Mouse (Mus musculus) lung, postnatal 0 days (tissue): Measurements from ENCODE around the gene 1810062G17Rik. TPM values are rescaled to one million over a fixed set of nuclear protein-coding genes. Genes with fewer than 3 reads are reported as not detected.

Experiments used
- ATAC-seq: fragments of 200-750 bp; cut with Nextera tagmentation; 2 replicates; pipeline ENCODE4 v1.8.0; 2017; ENCODE audit warnings: moderate library complexity
- DNase-seq: peaks from one replicate; pipeline ENCODE4 v3.0.0-alpha.2; 2016; ENCODE audit warnings: low spot score
- H3K27ac ChIP-seq: fragments of 300-500 bp; sonication (generic); 2 replicates; pipeline ENCODE4 v1.5.1; 2014; ENCODE audit warnings: antibody characterized with exemption, mild to moderate bottlenecking, low read length, mixed read lengths
- H3K27me3 ChIP-seq: fragments of 300-500 bp; sonication (generic); replicated peaks from 2 replicates; pipeline ENCODE4 v1.6.1; 2014; ENCODE audit warnings: low read length, mixed read lengths; ENCODE audit not compliant: insufficient read depth
- H3K36me3 ChIP-seq: fragments of 300-500 bp; sonication (generic); 2 replicates; pipeline ENCODE4 v1.6.1; 2014; ENCODE audit warnings: low read length, mixed read lengths; ENCODE audit not compliant: insufficient read depth
- H3K4me1 ChIP-seq: fragments of 300-500 bp; sonication (generic); 2 replicates; pipeline ENCODE4 v1.6.1; 2014; ENCODE audit warnings: antibody characterized with exemption, low read depth, low read length, mixed read lengths; ENCODE audit not compliant: insufficient read depth
- H3K4me2 ChIP-seq: fragments of 300-500 bp; sonication (generic); replicated peaks from 2 replicates; pipeline ENCODE4 v1.6.1; 2014; ENCODE audit warnings: low read depth, mild to moderate bottlenecking, low read length, moderate library complexity, mixed read lengths
- H3K4me3 ChIP-seq: fragments of 300-500 bp; sonication (generic); 2 replicates; pipeline ENCODE4 v1.5.1; 2014; ENCODE audit warnings: low read depth, low read length
- H3K9ac ChIP-seq: fragments of 300-500 bp; sonication (generic); replicated peaks from 2 replicates; pipeline ENCODE4 v1.6.1; 2014; ENCODE audit warnings: low read depth, mild to moderate bottlenecking
- H3K9me3 ChIP-seq: fragments of 300-500 bp; sonication (generic); 2 replicates; pipeline ENCODE4 v1.6.1; 2016; ENCODE audit warnings: low read length, mixed read lengths
- CTCF ChIP-seq: IDR thresholded peaks from 2 replicates; pipeline ENCODE4 v1.5.1; 2016; ENCODE audit warnings: antibody characterized with exemption, mild to moderate bottlenecking
- EP300 ChIP-seq: IDR thresholded peaks from 2 replicates; pipeline ENCODE4 v1.6.1; 2016; ENCODE audit warnings: antibody characterized with exemption, mild to moderate bottlenecking, control low read depth
- WGBS: fragments of 180-500 bp; shearing (Covaris S2); extraction: QIAGEN DNeasy Blood & Tissue Kit; methylation state at CpG from one replicate; pipeline ENCODE4 v1.1.7; 2014; 5-methylcytosine and 5-hydroxymethylcytosine counted together
- polyA plus RNA-seq: library from polyadenylated mRNA; unstranded; fragments of >200 nt; fragmentation: Nextera tagmentation; extraction: Ambion mirVana; gene quantifications from 2 replicates; pipeline ENCODE4 v1.2.1, GENCODE M21; 2015

The 1810062G17Rik gene
- polyA plus RNA-seq, 1 experiment from 2014 or later: 8.0 TPM

DNA sequence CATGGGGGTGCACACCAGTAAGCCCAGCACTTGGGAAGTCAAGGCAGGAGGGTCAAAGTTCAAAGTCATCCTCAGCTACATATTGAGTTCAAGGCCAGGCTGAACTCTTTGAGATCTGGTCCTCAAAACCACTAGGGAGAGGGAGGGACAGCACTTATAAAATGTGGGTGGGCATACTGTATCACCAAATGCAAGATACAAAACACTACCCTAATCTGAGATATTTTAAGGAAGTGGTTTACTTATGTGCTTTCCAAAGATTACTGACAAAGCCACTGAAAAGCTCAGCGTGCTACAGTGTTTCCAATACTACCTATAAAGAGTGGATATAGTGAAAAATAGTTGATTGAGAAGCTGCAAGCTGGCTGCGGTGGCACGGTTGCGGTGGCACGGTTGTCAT, 2.5 kb upstream of the 1810062G17Rik start:
- TF ChIP-seq CTCF: no peak
- TF ChIP-seq EP300: no peak
- Histone ChIP-seq H3K36me3 (no peaks in the 10 kb centered on the region), H3K27me3 (no peaks in the 10 kb centered on the region), H3K4me2 (no peak overlapping the region), H3K9me3 (no peaks in the 10 kb centered on the region), H3K27ac (no peak overlapping the region), H3K4me1 (peaks cover 10% of the 10 kb centered on the region), H3K9ac (no peak overlapping the region), H3K4me3 (no peak overlapping the region)
- DNase-seq: no peak
- 91% methylated on average over 5 of the region's 5 CpGs for WGBS
- ATAC-seq: no peak

GRCm38 (mm10) chr3:36474421-36474820, 1.3 kb upstream of the 1810062G17Rik start:
- Histone ChIP-seq H3K4me2 (peak overlapping the region; percentile 91), H3K9me3 (no peaks in the 10 kb centered on the region), H3K36me3 (no peaks in the 10 kb centered on the region), H3K27ac (peak overlapping the region; percentile 94; the same call in 1 of the 2 replicates), H3K4me3 (peak overlapping the region; percentile 82), H3K9ac (no peak overlapping the region), H3K4me1 (peaks cover 10% of the 10 kb centered on the region), H3K27me3 (no peaks in the 10 kb centered on the region)
- ATAC-seq (no peak), DNase-seq (no peak)
- TF ChIP-seq CTCF (no peak), EP300 (no peak)
- WGBS: 69% methylated on average over 5 of the region's 5 CpGs

DNA sequence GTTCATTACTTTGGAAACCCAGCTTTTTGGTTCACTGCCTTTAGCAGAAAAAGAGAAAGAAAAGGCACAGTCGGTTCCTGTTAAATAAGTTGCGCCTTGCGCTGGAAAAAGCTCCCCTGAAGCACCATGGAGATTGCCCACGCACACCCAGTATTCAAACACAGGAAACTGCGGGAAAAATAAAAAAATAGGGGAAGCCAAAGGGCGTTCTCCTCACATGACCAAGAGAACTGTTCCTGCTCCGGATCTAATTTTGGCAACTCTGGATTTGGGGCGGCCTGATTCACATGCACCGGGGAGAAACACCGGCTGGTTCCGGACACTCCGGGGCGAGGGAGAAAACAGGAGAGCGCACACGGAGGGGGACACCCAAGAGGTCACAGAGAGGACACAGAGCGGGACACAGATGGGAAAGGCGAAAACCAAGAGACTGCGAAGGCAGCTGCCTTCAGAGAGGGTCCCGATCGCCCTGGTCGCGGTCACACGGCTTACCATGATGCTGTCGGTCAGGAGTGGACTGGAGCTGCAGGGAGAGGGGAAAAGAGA, 726 bp upstream of the 1810062G17Rik start:
- Histone ChIP-seq H3K36me3 (no peaks in the 10 kb centered on the region), H3K27me3 (no peaks in the 10 kb centered on the region), H3K27ac (peak overlapping the region; percentile 94), H3K4me3 (peak overlapping the region; percentile 82), H3K9ac (peak overlapping the region; percentile 84), H3K4me2 (peak overlapping the region; percentile 91), H3K9me3 (no peaks in the 10 kb centered on the region), H3K4me1 (peaks cover 10% of the 10 kb centered on the region)
- ATAC-seq (peak; percentile 4), DNase-seq (peak; percentile 76)
- TF ChIP-seq EP300 (no peak), CTCF (no peak)
- WGBS: 1% methylated on average over 23 of the region's 24 CpGs

DNA sequence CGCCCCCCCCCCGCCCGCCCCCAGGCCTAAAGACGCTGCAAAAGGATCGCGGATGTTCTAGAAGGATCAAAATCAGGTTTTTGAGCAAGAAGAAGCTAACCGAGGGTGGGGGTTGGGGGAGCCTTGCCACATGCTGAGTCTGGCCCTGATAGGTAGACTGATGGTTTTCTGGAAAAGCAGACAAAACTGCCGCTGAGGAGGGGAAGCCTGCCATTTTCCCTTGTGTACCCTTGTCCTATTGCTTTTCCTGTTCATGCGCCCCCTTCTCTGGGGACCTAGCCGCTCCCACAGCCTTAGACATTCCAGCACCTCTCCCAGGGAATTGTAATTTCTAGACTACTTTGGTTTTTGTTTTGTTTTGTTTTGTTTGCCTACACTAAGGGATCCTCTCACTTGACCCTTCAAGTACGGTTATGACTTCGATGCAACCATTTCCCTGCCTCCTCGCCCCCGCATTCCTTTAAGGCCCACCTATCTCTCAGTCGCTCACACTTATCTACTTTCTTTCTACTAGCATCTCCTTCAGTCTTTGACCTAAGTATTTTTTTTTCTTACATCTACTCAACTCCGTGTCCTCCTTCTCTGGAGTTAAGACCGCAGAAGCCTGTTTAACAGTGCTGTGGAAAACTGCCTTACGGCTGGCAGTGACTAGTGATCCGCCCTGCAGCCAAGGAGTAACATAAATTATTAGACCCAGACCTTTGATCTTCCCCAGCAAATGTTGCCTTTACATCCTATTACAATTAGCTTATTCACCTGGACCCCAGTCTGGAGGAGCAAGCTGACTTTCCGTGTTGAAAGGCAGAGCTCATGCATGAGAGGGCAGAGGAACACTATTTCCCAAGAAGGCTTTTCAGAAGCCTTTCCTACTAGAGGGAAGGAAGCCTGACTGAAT, 771 bp downstream of the 1810062G17Rik start:
- DNase-seq (peak; percentile 36), ATAC-seq (no peak)
- no peaks in the 10 kb centered on the region for H3K27me3 ChIP-seq
- H3K27ac ChIP-seq: peak overlapping the region; percentile 90
- H3K36me3 ChIP-seq: no peaks in the 10 kb centered on the region
- H3K9ac ChIP-seq: peak overlapping the region; percentile 68
- 23% methylated on average over 20 of the region's 20 CpGs for WGBS
- H3K9me3 ChIP-seq: no peaks in the 10 kb centered on the region
- peaks cover 11% of the 10 kb centered on the region for H3K4me1 ChIP-seq
- peak overlapping the region; percentile 82 for H3K4me3 ChIP-seq
- no peak for TF ChIP-seq EP300
- TF ChIP-seq CTCF: no peak
- peak overlapping the region; percentile 91 for H3K4me2 ChIP-seq

- no peak for DNase-seq
- 90% methylated on average over 8 of the region's 8 CpGs for WGBS
- H3K27ac ChIP-seq: no peak overlapping the region
- TF ChIP-seq EP300 (no peak), CTCF (no peak)
- H3K4me3 ChIP-seq: no peak overlapping the region
- H3K9ac ChIP-seq: no peak overlapping the region
- H3K4me2 ChIP-seq: no peak overlapping the region
- peaks cover 16% of the 10 kb centered on the region; the same call in 1 of the 2 replicates for H3K4me1 ChIP-seq
- no peaks in the 10 kb centered on the region for H3K27me3 ChIP-seq
- H3K9me3 ChIP-seq: no peaks in the 10 kb centered on the region
- ATAC-seq: no peak
- H3K36me3 ChIP-seq: no peaks in the 10 kb centered on the region
Measured at GRCm38 (mm10) chr3:36478776-36479175, 3.0 kb downstream of the 1810062G17Rik start.

GRCm38 (mm10) chr3:36480486-36480885, 4.7 kb downstream of the 1810062G17Rik start:
- ATAC-seq (no peak), DNase-seq (peak; percentile 63)
- 47% methylated on average over 2 of the region's 2 CpGs for WGBS
- H3K4me3 ChIP-seq: no peak overlapping the region
- H3K9ac ChIP-seq: no peak overlapping the region
- 0 out of 2 replicates have a peak overlapping the region, but pooled peaks have one; percentile 9 for H3K27ac ChIP-seq
- no peak overlapping the region for H3K4me2 ChIP-seq
- no peaks in the 10 kb centered on the region for H3K36me3 ChIP-seq
- no peaks in the 10 kb centered on the region for H3K27me3 ChIP-seq
- TF ChIP-seq CTCF: no peak
- no peak for TF ChIP-seq EP300
- H3K4me1 ChIP-seq: peaks cover 12% of the 10 kb centered on the region; the same call in 1 of the 2 replicates
- H3K9me3 ChIP-seq: no peaks in the 10 kb centered on the region
